Mouse (Mus musculus) embryonic facial prominence, embryonic 12.5 days (tissue): ENCODE data around the gene Dmtf1. TPM values are rescaled to one million over a fixed set of nuclear protein-coding genes. Genes with fewer than 3 reads are reported as not detected.

Experiments
- ATAC-seq: fragments of 200-750 bp; cut with Nextera tagmentation; 2 replicates; pipeline ENCODE4 v1.8.0; 2017; ENCODE audit not compliant: insufficient number of reproducible peaks, insufficient read depth, low FRiP score, low TSS enrichment
- H3K27ac ChIP-seq: fragments of 300-500 bp; sonication (generic); 2 replicates; pipeline ENCODE4 v1.5.1; 2016; ENCODE audit warnings: mild to moderate bottlenecking
- H3K27me3 ChIP-seq: fragments of 300-500 bp; sonication (generic); 2 replicates; pipeline ENCODE4 v1.6.1; 2016; ENCODE audit warnings: mild to moderate bottlenecking, moderate library complexity
- H3K36me3 ChIP-seq: fragments of 300-500 bp; sonication (generic); 2 replicates; pipeline ENCODE4 v1.6.1; 2016; ENCODE audit warnings: mild to moderate bottlenecking
- H3K4me1 ChIP-seq: fragments of 300-500 bp; sonication (generic); 2 replicates; pipeline ENCODE4 v1.6.1; 2016
- H3K4me2 ChIP-seq: fragments of 300-500 bp; sonication (generic); replicated peaks from 2 replicates; pipeline ENCODE4 v1.6.1; 2016; ENCODE audit warnings: mild to moderate bottlenecking, moderate library complexity
- H3K4me3 ChIP-seq: fragments of 300-500 bp; sonication (generic); 2 replicates; pipeline ENCODE4 v1.5.1; 2016; ENCODE audit warnings: mild to moderate bottlenecking
- H3K9ac ChIP-seq: fragments of 300-500 bp; sonication (generic); 2 replicates; pipeline ENCODE4 v1.6.1; 2016; ENCODE audit warnings: mild to moderate bottlenecking, moderate library complexity
- H3K9me3 ChIP-seq: fragments of 300-500 bp; sonication (generic); 2 replicates; pipeline ENCODE4 v1.6.1; 2016; ENCODE audit warnings: mild to moderate bottlenecking, moderate library complexity
- WGBS: fragments of 180-500 bp; shearing (Covaris S2); methylation state at CpG from one replicate; pipeline ENCODE4 v1.1.7; 2016; 5-methylcytosine and 5-hydroxymethylcytosine counted together
- polyA plus RNA-seq: library from polyadenylated mRNA; unstranded; fragments of >200 nt; fragmentation: Nextera tagmentation; extraction: Ambion mirVana; gene quantifications from 2 replicates; pipeline ENCODE4 v1.2.1, GENCODE M21; 2016

Gene Dmtf1
- polyA plus RNA-seq, 1 experiment from 2014 or later, result 67.2 TPM

- H3K9ac ChIP-seq, result no peak overlapping the region
- H3K36me3 ChIP-seq, result peaks cover 23% of the 10 kb centered on the region
- ATAC-seq, result no peak
- no peaks in the 10 kb centered on the region for H3K4me1 ChIP-seq
- H3K4me3 ChIP-seq, result no peak overlapping the region
- H3K27ac ChIP-seq, result no peak overlapping the region
- no peak overlapping the region for H3K4me2 ChIP-seq
- H3K9me3 ChIP-seq, result no peaks in the 10 kb centered on the region
- H3K27me3 ChIP-seq, result no peaks in the 10 kb centered on the region
- WGBS, result 92% methylated on average over 8 of the region's 8 CpGs
Measured at GRCm38 (mm10) chr5:9149273-9149850, 12.2 kb downstream of the Dmtf1 start.

DNA sequence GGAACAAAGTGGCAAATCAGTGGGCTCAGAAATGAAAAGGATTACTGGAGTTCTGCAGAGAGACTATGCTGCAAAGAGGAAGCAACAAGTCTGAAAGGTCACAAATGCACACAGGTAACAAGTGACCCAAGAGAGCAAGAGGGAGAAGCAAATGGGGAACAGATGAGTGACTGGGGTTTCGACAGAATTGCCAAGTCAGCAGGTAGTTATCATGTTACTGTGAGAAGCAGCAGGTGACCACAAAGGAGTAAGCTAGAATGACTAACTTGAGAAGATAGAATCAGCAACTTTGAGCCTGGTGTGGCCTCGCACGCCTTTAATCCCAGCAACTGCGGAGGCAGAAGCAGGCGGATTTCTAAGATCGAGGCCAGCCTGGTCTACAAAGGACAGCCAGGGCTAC, 19.2 kb downstream of the Dmtf1 start:
- no peak for ATAC-seq
- no peak overlapping the region for H3K9ac ChIP-seq
- no peaks in the 10 kb centered on the region for H3K9me3 ChIP-seq
- no peaks in the 10 kb centered on the region for H3K4me1 ChIP-seq
- 87% methylated on average over 6 of the region's 6 CpGs for WGBS
- no peak overlapping the region for H3K27ac ChIP-seq
- no peak overlapping the region for H3K4me3 ChIP-seq
- peaks cover 33% of the 10 kb centered on the region for H3K36me3 ChIP-seq
- H3K4me2 ChIP-seq, result no peak overlapping the region
- H3K27me3 ChIP-seq, result no peaks in the 10 kb centered on the region

GRCm38 (mm10) chr5:9140724-9141123, 20.9 kb downstream of the Dmtf1 start:
- H3K4me3 ChIP-seq, result no peak overlapping the region
- whole genome bisulfite sequencing, result 91% methylated on average over 8 of the region's 8 CpGs
- no peak overlapping the region for H3K27ac ChIP-seq
- no peaks in the 10 kb centered on the region for H3K9me3 ChIP-seq
- H3K27me3 ChIP-seq, result no peaks in the 10 kb centered on the region
- no peak overlapping the region for H3K4me2 ChIP-seq
- peaks cover 34% of the 10 kb centered on the region for H3K36me3 ChIP-seq
- no peak overlapping the region for H3K9ac ChIP-seq
- no peak for ATAC-seq
- no peaks in the 10 kb centered on the region for H3K4me1 ChIP-seq

DNA sequence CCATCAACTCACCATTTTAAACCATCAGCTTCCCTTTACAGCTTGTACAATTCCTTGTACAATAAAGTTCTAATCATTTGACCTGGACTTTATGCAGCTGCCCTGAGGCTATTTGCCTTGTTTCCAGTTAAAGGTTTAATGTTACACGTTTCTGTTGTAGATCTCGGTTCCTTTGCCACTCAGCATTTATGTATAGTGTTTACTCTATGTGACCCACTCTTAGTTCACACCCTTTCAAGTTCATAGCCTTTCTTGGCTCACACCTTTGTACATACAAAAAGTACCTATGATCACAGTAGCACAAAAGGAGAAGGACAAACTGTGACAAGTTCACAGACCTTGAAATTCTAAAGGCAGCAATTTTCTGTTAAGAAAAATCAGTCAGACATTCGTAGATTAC, 26.0 kb downstream of the Dmtf1 start:
- no peak for ATAC-seq
- Histone ChIP-seq H3K27me3 (no peaks in the 10 kb centered on the region), H3K4me1 (no peaks in the 10 kb centered on the region)

GRCm38 (mm10) chr5:9131786-9132185, 29.8 kb downstream of the Dmtf1 start:
- no peaks in the 10 kb centered on the region for H3K27me3 ChIP-seq
- no peak for ATAC-seq
- peaks cover 40% of the 10 kb centered on the region for H3K36me3 ChIP-seq
- no peak overlapping the region for H3K4me3 ChIP-seq
- H3K27ac ChIP-seq, result no peak overlapping the region
- H3K4me2 ChIP-seq, result no peak overlapping the region
- H3K9me3 ChIP-seq, result no peaks in the 10 kb centered on the region
- WGBS, result 91% methylated on average over 7 of the region's 7 CpGs
- H3K9ac ChIP-seq, result no peak overlapping the region
- H3K4me1 ChIP-seq, result no peaks in the 10 kb centered on the region

More for the DNA sequence above, 26.0 kb downstream of the Dmtf1 start:
- Histone ChIP-seq H3K9ac (no peak overlapping the region), H3K4me2 (no peak overlapping the region), H3K27ac (no peak overlapping the region), H3K9me3 (no peaks in the 10 kb centered on the region), H3K4me3 (no peak overlapping the region), H3K36me3 (peaks cover 35% of the 10 kb centered on the region)
- 63% methylated on average over 3 of the region's 3 CpGs for WGBS

- no peak overlapping the region for H3K27ac ChIP-seq
- no peaks in the 10 kb centered on the region for H3K27me3 ChIP-seq
- H3K4me2 ChIP-seq, result no peak overlapping the region
- no peak overlapping the region for H3K9ac ChIP-seq
- no peak overlapping the region for H3K4me3 ChIP-seq
- peaks cover 44% of the 10 kb centered on the region for H3K36me3 ChIP-seq
- no peak for ATAC-seq
- 96% methylated on average over 12 of the region's 12 CpGs for WGBS
- no peaks in the 10 kb centered on the region for H3K4me1 ChIP-seq
- no peaks in the 10 kb centered on the region for H3K9me3 ChIP-seq
Measured at GRCm38 (mm10) chr5:9128566-9128965, 33.0 kb downstream of the Dmtf1 start.

DNA sequence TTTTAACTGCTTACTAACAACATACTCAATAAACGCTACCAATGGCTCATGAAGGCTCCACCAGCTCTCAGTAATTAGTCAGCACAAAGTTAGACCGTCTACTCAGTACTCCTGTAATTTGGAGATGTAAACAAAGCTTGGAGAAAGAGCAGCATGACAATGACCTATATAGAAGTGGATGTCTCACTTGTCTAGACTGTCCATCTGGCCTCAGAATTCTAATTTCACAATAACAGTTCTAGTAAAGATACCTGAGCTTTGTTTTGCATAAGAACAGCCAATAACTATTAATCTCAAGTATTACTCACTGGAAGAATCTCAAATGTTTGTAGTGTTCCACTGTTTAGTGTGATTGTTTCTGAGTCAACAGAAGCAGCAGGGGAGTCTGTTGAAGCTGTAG, 37.4 kb downstream of the Dmtf1 start:
- H3K9me3 ChIP-seq, result no peaks in the 10 kb centered on the region
- no peak for ATAC-seq
- no peak overlapping the region for H3K9ac ChIP-seq
- 92% methylated on average over 2 of the region's 2 CpGs for WGBS
- H3K36me3 ChIP-seq, result peaks cover 65% of the 10 kb centered on the region
- no peaks in the 10 kb centered on the region for H3K4me1 ChIP-seq
- H3K27me3 ChIP-seq, result no peaks in the 10 kb centered on the region
- H3K27ac ChIP-seq, result no peak overlapping the region
- H3K4me2 ChIP-seq, result no peak overlapping the region
- H3K4me3 ChIP-seq, result no peak overlapping the region

DNA sequence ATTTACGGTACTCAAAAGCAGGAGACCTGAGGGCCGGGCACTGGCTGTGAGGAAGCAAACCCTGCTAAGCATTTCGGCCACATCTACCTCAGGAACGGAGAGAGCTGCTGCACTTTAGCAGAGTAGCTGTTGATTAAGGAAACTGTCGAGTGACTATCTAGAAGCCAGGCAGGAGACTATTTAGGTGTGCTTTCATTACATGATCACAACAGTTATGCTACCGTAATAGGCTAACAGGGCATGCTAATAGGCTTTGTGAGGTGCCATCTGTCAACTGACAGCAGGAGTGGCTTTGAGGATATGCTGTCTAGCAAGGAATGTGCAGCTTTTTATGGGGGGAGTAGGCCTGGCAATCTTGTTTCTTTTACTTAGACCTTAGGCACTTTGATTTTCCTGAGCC, 47.4 kb downstream of the Dmtf1 start:
- Histone ChIP-seq H3K27me3 (no peaks in the 10 kb centered on the region), H3K4me3 (no peak overlapping the region), H3K9ac (no peak overlapping the region), H3K36me3 (peaks cover 9% of the 10 kb centered on the region), H3K9me3 (no peaks in the 10 kb centered on the region), H3K27ac (no peak overlapping the region), H3K4me1 (no peaks in the 10 kb centered on the region), H3K4me2 (no peak overlapping the region)
- WGBS, result 57% methylated on average over 6 of the region's 6 CpGs
- no peak for ATAC-seq

- Histone ChIP-seq H3K4me1 (no peaks in the 10 kb centered on the region), H3K9me3 (no peaks in the 10 kb centered on the region), H3K4me3 (no peak overlapping the region), H3K4me2 (no peak overlapping the region), H3K27me3 (no peaks in the 10 kb centered on the region), H3K27ac (no peak overlapping the region), H3K9ac (no peak overlapping the region), H3K36me3 (no peaks in the 10 kb centered on the region)
- WGBS, result 19% methylated on average over 5 of the region's 5 CpGs
- peak; percentile 70; the same call in 1 of the 2 replicates for ATAC-seq
Measured at GRCm38 (mm10) chr5:9111759-9112158, 49.8 kb downstream of the Dmtf1 start.

DNA sequence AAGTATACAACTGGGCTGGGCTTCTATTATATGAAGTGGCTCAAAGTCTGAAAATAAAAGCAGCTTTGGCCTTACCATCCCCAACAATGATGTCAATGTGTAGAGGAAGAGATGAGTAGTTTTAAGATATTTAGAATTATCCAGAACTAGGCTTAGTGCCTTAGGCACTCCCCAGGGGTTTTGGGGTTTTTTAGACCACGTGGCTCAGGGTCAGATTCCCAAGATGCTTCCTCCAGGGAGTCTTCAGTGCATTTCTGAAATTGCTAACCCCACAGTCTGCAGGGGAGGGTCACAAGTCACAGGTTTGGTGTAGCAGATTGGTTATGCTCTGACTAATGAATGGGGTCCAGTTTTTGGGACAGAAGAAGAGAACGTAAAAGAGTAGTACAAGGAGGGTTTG, 50.3 kb downstream of the Dmtf1 start:
- ATAC-seq, result 0 out of 2 replicates have a peak, but pooled peaks have one; percentile 19

GRCm38 (mm10) chr5:9109582-9109981, 52.0 kb downstream of the Dmtf1 start:
- H3K27me3 ChIP-seq, result no peaks in the 10 kb centered on the region
- no peak overlapping the region for H3K9ac ChIP-seq
- no peak overlapping the region for H3K4me3 ChIP-seq
- ATAC-seq, result no peak
- no peaks in the 10 kb centered on the region for H3K9me3 ChIP-seq
- H3K4me2 ChIP-seq, result no peak overlapping the region
- H3K27ac ChIP-seq, result no peak overlapping the region
- no peaks in the 10 kb centered on the region for H3K4me1 ChIP-seq
- H3K36me3 ChIP-seq, result no peaks in the 10 kb centered on the region

More for the DNA sequence above, 50.3 kb downstream of the Dmtf1 start:
- Histone ChIP-seq H3K4me3 (no peak overlapping the region), H3K4me1 (no peaks in the 10 kb centered on the region), H3K36me3 (no peaks in the 10 kb centered on the region), H3K27ac (no peak overlapping the region), H3K9me3 (no peaks in the 10 kb centered on the region), H3K9ac (no peak overlapping the region), H3K4me2 (no peak overlapping the region), H3K27me3 (no peaks in the 10 kb centered on the region)
- WGBS, result 59% methylated on average over 2 of the region's 2 CpGs

DNA sequence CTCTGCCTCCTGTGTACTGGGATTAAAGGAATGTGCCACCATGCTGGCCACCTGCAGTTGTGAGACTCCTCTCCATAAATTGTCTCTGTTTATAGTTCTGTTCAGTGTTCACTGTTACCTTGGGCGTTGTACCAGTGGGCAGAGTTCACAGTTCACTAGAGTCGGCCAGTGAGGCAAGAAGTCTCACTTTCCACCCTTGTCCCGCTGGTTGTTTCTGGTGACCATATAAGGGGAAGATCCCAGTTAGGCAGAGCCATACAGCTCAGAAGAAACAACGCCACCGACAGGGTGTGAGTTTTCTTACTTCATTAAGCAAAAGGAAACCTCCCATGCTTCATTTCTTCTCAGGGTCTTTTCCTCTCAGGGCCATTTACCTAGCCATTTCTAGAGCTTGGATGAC, 53.1 kb downstream of the Dmtf1 start:
- 85% methylated on average over 5 of the region's 5 CpGs for WGBS
- ATAC-seq, result no peak
- no peak overlapping the region for H3K4me2 ChIP-seq
- H3K4me3 ChIP-seq, result no peak overlapping the region
- H3K9me3 ChIP-seq, result no peaks in the 10 kb centered on the region
- H3K36me3 ChIP-seq, result no peaks in the 10 kb centered on the region
- no peak overlapping the region for H3K9ac ChIP-seq
- no peaks in the 10 kb centered on the region for H3K27me3 ChIP-seq
- H3K4me1 ChIP-seq, result no peaks in the 10 kb centered on the region
- no peak overlapping the region for H3K27ac ChIP-seq
